Mouse (Mus musculus) hindbrain, embryonic 16.5 days (tissue): ENCODE measurements at regions not wholly inside any gene's neighbourhood (a gene's known extent, or its start where the extent isn't known, plus 50 kb on each side); places are given as distances from the start of the nearest gene placed in this dataset.

ENCODE experiments used
- ATAC-seq: fragments of 200-750 bp; cut with Nextera tagmentation; 2 replicates; pipeline ENCODE4 v1.8.0; 2017; ENCODE audit warnings: moderate TSS enrichment, moderate library complexity
- H3K27ac ChIP-seq: fragments of 300-500 bp; sonication (generic); 2 replicates; pipeline ENCODE4 v1.5.1; 2014; ENCODE audit warnings: low read depth, mild to moderate bottlenecking, control low read depth, low read length, moderate library complexity
- H3K27me3 ChIP-seq: fragments of 300-500 bp; sonication (generic); replicated peaks from 2 replicates; pipeline ENCODE4 v1.6.1; 2014; ENCODE audit warnings: low read length; ENCODE audit not compliant: control insufficient read depth, insufficient read depth
- H3K36me3 ChIP-seq: fragments of 300-500 bp; sonication (generic); 2 replicates; pipeline ENCODE4 v1.6.1; 2014; ENCODE audit warnings: mild to moderate bottlenecking, low read length, moderate library complexity, mixed read lengths; ENCODE audit not compliant: control insufficient read depth, insufficient read depth
- H3K4me1 ChIP-seq: fragments of 300-500 bp; sonication (generic); 2 replicates; pipeline ENCODE4 v1.6.1; 2014; ENCODE audit warnings: low read depth, low read length; ENCODE audit not compliant: control insufficient read depth, insufficient read depth
- H3K4me2 ChIP-seq: fragments of 300-500 bp; sonication (generic); 2 replicates; pipeline ENCODE4 v1.6.1; 2014; ENCODE audit warnings: mild to moderate bottlenecking, low read length, control low read depth, moderate library complexity
- H3K4me3 ChIP-seq: fragments of 300-500 bp; sonication (generic); 2 replicates; pipeline ENCODE4 v1.5.1; 2014; ENCODE audit warnings: mild to moderate bottlenecking, low read length, control low read depth, moderate library complexity
- H3K9ac ChIP-seq: fragments of 300-500 bp; sonication (generic); 2 replicates; pipeline ENCODE4 v1.6.1; 2014; ENCODE audit warnings: low read depth, mild to moderate bottlenecking, control low read depth, low read length, moderate library complexity
- H3K9me3 ChIP-seq: fragments of 300-500 bp; sonication (generic); 2 replicates; pipeline ENCODE4 v1.6.1; 2014; ENCODE audit warnings: mild to moderate bottlenecking, low read length, moderate library complexity; ENCODE audit not compliant: control insufficient read depth
- WGBS: fragments of 180-500 bp; shearing (Covaris S2); extraction: QIAGEN DNeasy Blood & Tissue Kit; methylation state at CpG from one replicate; pipeline ENCODE4 v1.1.7; 2014; 5-methylcytosine and 5-hydroxymethylcytosine counted together

DNA sequence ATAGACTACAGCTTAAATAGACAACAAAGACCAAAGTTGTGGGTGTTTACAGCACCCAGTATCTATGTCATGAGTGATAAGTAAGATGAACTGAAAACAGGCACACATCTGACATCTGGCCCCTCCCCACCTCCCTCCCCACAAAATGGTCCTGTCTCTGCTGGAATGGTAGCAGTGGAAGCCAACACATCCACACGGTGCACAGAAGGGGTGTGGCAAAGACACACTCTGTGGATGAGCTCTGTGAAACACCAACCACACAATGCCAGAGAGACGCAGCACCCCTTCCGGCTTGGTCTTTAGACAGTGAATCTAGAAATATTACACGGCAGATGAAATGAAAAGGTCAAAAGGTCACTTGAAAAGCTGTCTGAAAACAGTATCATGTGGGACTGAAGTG lies 85.6 kb downstream of the Fgf18 start:
- no peaks in the 10 kb centered on the region for H3K27me3 ChIP-seq
- H3K9me3 ChIP-seq, result no peaks in the 10 kb centered on the region
- no peak overlapping the region for H3K9ac ChIP-seq
- 88% methylated on average over 4 of the region's 4 CpGs for WGBS
- H3K4me3 ChIP-seq, result no peak overlapping the region
- ATAC-seq, result no peak
- no peak overlapping the region for H3K27ac ChIP-seq
- H3K36me3 ChIP-seq, result no peaks in the 10 kb centered on the region
- H3K4me1 ChIP-seq, result no peaks in the 10 kb centered on the region
- no peak overlapping the region for H3K4me2 ChIP-seq

DNA sequence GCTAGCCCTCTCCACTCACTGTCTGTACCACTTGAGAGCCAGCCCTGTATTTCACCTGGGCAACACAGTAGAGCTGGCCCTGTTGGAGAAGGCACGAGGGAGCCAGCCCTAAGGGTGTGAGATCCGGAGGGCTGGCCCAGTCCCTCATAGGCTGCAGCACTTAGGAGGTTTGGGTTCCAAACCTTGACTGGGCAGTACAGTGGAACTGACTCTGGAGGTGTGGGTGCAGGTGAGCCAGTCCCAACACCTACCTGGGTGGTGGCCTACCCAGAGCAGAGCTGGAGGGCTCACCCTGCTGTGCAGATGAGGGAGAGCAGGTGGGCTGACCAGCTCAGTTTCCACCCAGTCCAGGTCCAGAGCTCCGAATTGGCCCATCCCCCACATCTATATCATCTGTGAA lies 86.8 kb downstream of the Fgf18 start:
- WGBS, result 68% methylated on average over 3 of the region's 3 CpGs
- no peak for ATAC-seq
- no peak overlapping the region for H3K9ac ChIP-seq
- H3K4me1 ChIP-seq, result no peaks in the 10 kb centered on the region
- H3K4me2 ChIP-seq, result no peak overlapping the region
- H3K27ac ChIP-seq, result no peak overlapping the region
- no peak overlapping the region for H3K4me3 ChIP-seq
- no peaks in the 10 kb centered on the region for H3K36me3 ChIP-seq
- no peaks in the 10 kb centered on the region for H3K9me3 ChIP-seq
- no peaks in the 10 kb centered on the region for H3K27me3 ChIP-seq

- no peak overlapping the region for H3K4me2 ChIP-seq
- no peak for ATAC-seq
- H3K9ac ChIP-seq, result no peak overlapping the region
- H3K27ac ChIP-seq, result no peak overlapping the region
- no peaks in the 10 kb centered on the region for H3K27me3 ChIP-seq
- H3K4me1 ChIP-seq, result no peaks in the 10 kb centered on the region
- H3K4me3 ChIP-seq, result no peak overlapping the region
- H3K9me3 ChIP-seq, result no peaks in the 10 kb centered on the region
- no peaks in the 10 kb centered on the region for H3K36me3 ChIP-seq
- WGBS, result 86% methylated on average over 12 of the region's 12 CpGs
These were observed 97.0 kb downstream of the Fgf18 start for GRCm38 (mm10) chr11:33050216-33050615.

- Histone ChIP-seq H3K4me3 (no peak overlapping the region), H3K9ac (no peak overlapping the region), H3K27ac (no peak overlapping the region), H3K4me2 (no peak overlapping the region), H3K36me3 (no peaks in the 10 kb centered on the region), H3K9me3 (no peaks in the 10 kb centered on the region), H3K4me1 (no peaks in the 10 kb centered on the region), H3K27me3 (no peaks in the 10 kb centered on the region)
- 76% methylated on average over 10 of the region's 10 CpGs for WGBS
- ATAC-seq, result no peak
These were observed 107.1 kb downstream of the Fgf18 start for GRCm38 (mm10) chr11:33039854-33040792.

GRCm38 (mm10) chr11:33036367-33036766 lies 110.8 kb downstream of the Fgf18 start:
- no peaks in the 10 kb centered on the region for H3K27me3 ChIP-seq
- no peak for ATAC-seq
- 88% methylated on average over 4 of the region's 4 CpGs for WGBS
- H3K36me3 ChIP-seq, result no peaks in the 10 kb centered on the region
- H3K4me3 ChIP-seq, result no peak overlapping the region
- H3K4me2 ChIP-seq, result no peak overlapping the region
- no peaks in the 10 kb centered on the region for H3K9me3 ChIP-seq
- no peaks in the 10 kb centered on the region for H3K4me1 ChIP-seq
- no peak overlapping the region for H3K9ac ChIP-seq
- no peak overlapping the region for H3K27ac ChIP-seq

DNA sequence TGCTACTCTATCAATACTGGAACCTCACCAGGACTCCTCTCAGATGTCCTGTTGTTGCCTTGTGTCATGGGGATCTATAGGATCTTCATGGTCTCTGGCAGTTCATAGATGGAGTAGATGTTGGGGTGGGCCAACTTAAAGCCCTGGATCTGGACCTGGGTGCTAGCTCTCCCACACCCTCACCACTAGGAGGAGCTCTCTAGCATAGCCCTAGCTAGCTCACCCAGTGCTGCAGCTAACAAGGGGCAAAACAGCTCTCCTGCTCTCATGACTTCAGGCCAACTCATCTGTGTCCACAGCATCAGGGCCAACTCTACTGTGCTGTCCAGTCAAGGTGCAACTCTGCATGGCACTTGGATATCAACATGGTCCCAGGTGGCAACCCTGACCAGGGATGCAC lies 118.3 kb downstream of the Fgf18 start:
- H3K9me3 ChIP-seq, result no peaks in the 10 kb centered on the region
- H3K9ac ChIP-seq, result no peak overlapping the region
- no peak for ATAC-seq
- H3K4me3 ChIP-seq, result no peak overlapping the region
- no peaks in the 10 kb centered on the region for H3K36me3 ChIP-seq
- no peaks in the 10 kb centered on the region for H3K4me1 ChIP-seq
- H3K4me2 ChIP-seq, result no peak overlapping the region
- H3K27ac ChIP-seq, result no peak overlapping the region
- H3K27me3 ChIP-seq, result no peaks in the 10 kb centered on the region

DNA sequence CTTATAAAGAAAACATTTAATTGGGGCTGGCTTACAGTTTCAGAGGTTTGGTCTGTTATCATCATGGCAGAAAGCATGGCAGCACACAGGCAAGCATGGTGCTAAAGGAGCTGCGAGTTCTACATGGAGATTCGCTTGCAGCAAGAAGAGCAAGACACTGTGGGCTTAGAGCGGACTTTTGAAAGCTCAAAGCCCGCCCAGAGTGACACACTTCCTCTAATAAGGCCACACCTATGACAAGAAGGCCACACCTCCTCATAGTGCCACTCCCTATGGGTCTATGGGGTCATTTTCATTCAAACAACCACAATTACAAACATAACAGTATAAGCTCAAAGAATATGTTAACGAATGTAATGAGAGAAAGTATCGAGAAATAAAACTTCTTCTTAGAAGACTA lies 120.1 kb downstream of the Fgf18 start:
- no peaks in the 10 kb centered on the region for H3K27me3 ChIP-seq
- WGBS, result 94% methylated on average over 6 of the region's 6 CpGs
- ATAC-seq, result no peak

DNA sequence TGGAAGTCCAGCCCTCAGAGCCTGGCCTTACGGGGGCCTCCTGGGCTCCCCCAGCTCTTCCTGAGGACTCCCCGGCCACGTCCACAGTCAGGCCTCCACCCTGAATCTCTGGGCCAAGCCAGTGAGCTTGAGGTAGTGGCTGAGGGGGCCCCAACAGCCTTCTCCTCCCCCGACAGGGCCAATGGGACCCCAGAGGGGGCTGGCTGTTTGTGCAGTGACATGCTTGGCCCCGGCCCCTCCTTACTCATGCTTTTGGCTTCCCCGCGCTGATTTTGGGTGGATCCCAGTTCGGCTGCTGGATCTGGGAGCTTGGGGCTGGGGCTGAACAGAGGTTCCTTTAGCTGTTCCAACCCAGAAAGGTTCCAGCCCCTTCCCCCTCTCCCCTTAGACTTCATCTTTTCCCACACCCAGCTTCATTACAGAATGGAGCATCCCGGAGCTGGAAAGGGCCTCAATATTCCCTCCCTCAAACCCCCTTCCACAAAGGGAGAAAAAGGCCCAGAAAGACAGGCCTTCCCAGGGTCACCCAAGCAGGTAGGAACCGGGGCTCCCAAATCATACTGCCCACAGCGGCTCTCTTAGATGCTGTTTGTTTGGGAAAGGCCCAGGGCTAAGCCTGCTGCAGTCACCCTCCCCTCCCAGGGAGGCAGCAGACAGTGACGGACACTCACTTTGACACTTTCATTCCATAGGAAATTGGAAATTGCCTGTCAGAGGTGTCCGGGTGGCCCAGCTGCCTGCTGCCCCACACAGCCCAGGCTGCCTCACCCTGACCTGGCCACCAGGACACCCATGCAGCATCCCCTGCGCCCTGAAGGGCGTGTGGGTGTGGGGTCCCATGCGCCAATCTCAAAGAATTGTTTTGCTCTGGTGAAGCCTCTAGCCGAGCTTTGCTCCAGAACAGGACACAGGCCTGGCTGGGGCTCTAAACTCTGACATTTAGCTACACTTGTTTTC lies 133.7 kb downstream of the Fgf18 start:
- H3K27me3 ChIP-seq, result no peaks in the 10 kb centered on the region
- no peaks in the 10 kb centered on the region for H3K9me3 ChIP-seq
- H3K9ac ChIP-seq, result no peak overlapping the region
- no peak for ATAC-seq
- H3K4me2 ChIP-seq, result no peak overlapping the region
- H3K36me3 ChIP-seq, result no peaks in the 10 kb centered on the region
- no peak overlapping the region for H3K4me3 ChIP-seq
- H3K27ac ChIP-seq, result no peak overlapping the region
- 74% methylated on average over 17 of the region's 17 CpGs for WGBS
- no peaks in the 10 kb centered on the region for H3K4me1 ChIP-seq

More for the DNA sequence above, 120.1 kb downstream of the Fgf18 start:
- no peaks in the 10 kb centered on the region for H3K9me3 ChIP-seq
- no peaks in the 10 kb centered on the region for H3K36me3 ChIP-seq
- no peak overlapping the region for H3K4me3 ChIP-seq
- no peak overlapping the region for H3K9ac ChIP-seq
- H3K4me1 ChIP-seq, result no peaks in the 10 kb centered on the region
- no peak overlapping the region for H3K4me2 ChIP-seq
- no peak overlapping the region for H3K27ac ChIP-seq
